Mouse (Mus musculus): Measurements from ENCODE around the gene Gtf2ird1. TPM values are rescaled to one million over a fixed set of nuclear protein-coding genes. Genes with fewer than 3 reads are reported as not detected.
"Not testable (repeated sequence)": the region's sequence is repeated elsewhere in the genome, so short reads cannot be mapped to it uniquely, and the experiment has no call there.

Gtf2ird1 gene
- polyA plus RNA-seq, 1 experiment from 2014 or later, result 84.4 TPM

- Histone ChIP-seq H3K27ac (no peak overlapping the region), H3K9ac (no peak overlapping the region), H3K36me3 (peaks cover under 1% of the 10 kb centered on the region; the same call in 1 of the 2 replicates), H3K4me1 (replicated peaks) (peaks cover 20% of the 10 kb centered on the region), H3K27me3 (replicated peaks) (no peaks in the 10 kb centered on the region), H3K4me2 (replicated peaks) (no peak overlapping the region), H3K9me3 (no peaks in the 10 kb centered on the region), H3K4me3 (replicated peaks) (no peak overlapping the region)
- 98% methylated on average over 2 of the region's 2 CpGs for WGBS
- ATAC-seq, result no peak
Observed at GRCm38 (mm10) chr5:134457371-134457770, 855 bp upstream of the Gtf2ird1 start.

- Histone ChIP-seq H3K9me3 (no peaks in the 10 kb centered on the region), H3K9ac (peak overlapping the region; percentile 86), H3K4me1 (replicated peaks) (peaks cover 20% of the 10 kb centered on the region), H3K27me3 (replicated peaks) (no peaks in the 10 kb centered on the region), H3K36me3 (peaks cover 9% of the 10 kb centered on the region), H3K27ac (peak overlapping the region; percentile 86), H3K4me2 (replicated peaks) (peak overlapping the region; percentile 77), H3K4me3 (replicated peaks) (peak overlapping the region; percentile 72)
- under 1% methylated on average over 17 of the region's 17 CpGs for WGBS
- peak; percentile 71 for ATAC-seq
Observed at GRCm38 (mm10) chr5:134455914-134456423, 547 bp downstream of the Gtf2ird1 start.

GRCm38 (mm10) chr5:134455186-134455895 is 1.2 kb downstream of the Gtf2ird1 start:
- Histone ChIP-seq H3K9ac (peak overlapping the region; percentile 86), H3K4me2 (replicated peaks) (peak overlapping the region; percentile 77), H3K4me1 (replicated peaks) (peaks cover 20% of the 10 kb centered on the region), H3K27me3 (replicated peaks) (no peaks in the 10 kb centered on the region), H3K9me3 (no peaks in the 10 kb centered on the region), H3K27ac (peak overlapping the region; percentile 86), H3K4me3 (replicated peaks) (peak overlapping the region; percentile 72), H3K36me3 (peaks cover 9% of the 10 kb centered on the region)
- peak; percentile 53 for ATAC-seq
- WGBS, result 1% methylated on average over 21 of the region's 21 CpGs

- peaks cover 20% of the 10 kb centered on the region for H3K4me1 ChIP-seq (replicated peaks)
- WGBS, result 11% methylated on average over 9 of the region's 9 CpGs
- 0 out of 2 replicates have a peak, but pooled peaks have one; percentile 24 for ATAC-seq
Observed at GRCm38 (mm10) chr5:134454421-134454820, 2.1 kb downstream of the Gtf2ird1 start.

GRCm38 (mm10) chr5:134453577-134453976 is 2.9 kb downstream of the Gtf2ird1 start:
- 20% methylated on average over 1 of the region's 1 CpGs for WGBS
- H3K36me3 ChIP-seq, result peaks cover 9% of the 10 kb centered on the region
- H3K27ac ChIP-seq, result no peak overlapping the region
- no peak overlapping the region for H3K9ac ChIP-seq
- peaks cover 20% of the 10 kb centered on the region for H3K4me1 ChIP-seq (replicated peaks)
- no peak overlapping the region for H3K4me3 ChIP-seq (replicated peaks)
- H3K27me3 ChIP-seq (replicated peaks), result no peaks in the 10 kb centered on the region
- no peaks in the 10 kb centered on the region for H3K9me3 ChIP-seq
- H3K4me2 ChIP-seq (replicated peaks), result peak overlapping the region; percentile 77; the same call in 1 of the 2 replicates
- no peak for ATAC-seq

More at GRCm38 (mm10) chr5:134454421-134454820, 2.1 kb downstream of the Gtf2ird1 start:
- peak overlapping the region; percentile 72 for H3K4me3 ChIP-seq (replicated peaks)
- H3K4me2 ChIP-seq (replicated peaks), result peak overlapping the region; percentile 77
- peaks cover 9% of the 10 kb centered on the region for H3K36me3 ChIP-seq
- H3K27ac ChIP-seq, result peak overlapping the region; percentile 86
- no peaks in the 10 kb centered on the region for H3K27me3 ChIP-seq (replicated peaks)
- H3K9me3 ChIP-seq, result no peaks in the 10 kb centered on the region
- peak overlapping the region; percentile 86 for H3K9ac ChIP-seq

GRCm38 (mm10) chr5:134446755-134447154 is 9.8 kb downstream of the Gtf2ird1 start:
- not testable (repeated sequence) for H3K36me3 ChIP-seq; ATAC-seq; H3K9me3 ChIP-seq; H3K27me3 ChIP-seq (replicated peaks); H3K4me2 ChIP-seq (replicated peaks); H3K9ac ChIP-seq; H3K27ac ChIP-seq; H3K4me3 ChIP-seq (replicated peaks)
- peaks cover 22% of the 10 kb centered on the region for H3K4me1 ChIP-seq (replicated peaks)
- WGBS, result 83% methylated on average over 4 of the region's 4 CpGs

- Histone ChIP-seq H3K36me3 (no peaks in the 10 kb centered on the region), H3K9ac (peak overlapping the region; percentile 29), H3K4me3 (replicated peaks) (no peak overlapping the region), H3K4me2 (replicated peaks) (peak overlapping the region; percentile 38), H3K27me3 (replicated peaks) (no peaks in the 10 kb centered on the region), H3K4me1 (replicated peaks) (peaks cover 22% of the 10 kb centered on the region), H3K27ac (peak overlapping the region; percentile 59), H3K9me3 (no peaks in the 10 kb centered on the region)
- WGBS, result 13% methylated on average over 10 of the region's 10 CpGs
- peak; percentile 30; the same call in 1 of the 2 replicates for ATAC-seq
Observed at GRCm38 (mm10) chr5:134445895-134446294, 10.6 kb downstream of the Gtf2ird1 start.

GRCm38 (mm10) chr5:134445208-134445831 is 11.2 kb downstream of the Gtf2ird1 start:
- no peak overlapping the region for H3K4me3 ChIP-seq (replicated peaks)
- H3K36me3 ChIP-seq, result no peaks in the 10 kb centered on the region
- peak overlapping the region; percentile 38; the same call in 1 of the 2 replicates for H3K4me2 ChIP-seq (replicated peaks)
- 30% methylated on average over 10 of the region's 10 CpGs for WGBS
- H3K27me3 ChIP-seq (replicated peaks), result no peaks in the 10 kb centered on the region
- H3K4me1 ChIP-seq (replicated peaks), result peaks cover 26% of the 10 kb centered on the region
- H3K9ac ChIP-seq, result no peak overlapping the region
- peak overlapping the region; percentile 59 for H3K27ac ChIP-seq
- ATAC-seq, result peak; percentile 21; the same call in 1 of the 2 replicates
- H3K9me3 ChIP-seq, result no peaks in the 10 kb centered on the region

GRCm38 (mm10) chr5:134444473-134444872 is 12.0 kb downstream of the Gtf2ird1 start:
- WGBS, result 74% methylated on average over 7 of the region's 7 CpGs
- no peak overlapping the region for H3K9ac ChIP-seq
- no peak overlapping the region for H3K4me3 ChIP-seq (replicated peaks)
- ATAC-seq, result peak; percentile 66
- no peaks in the 10 kb centered on the region for H3K9me3 ChIP-seq
- peak overlapping the region; percentile 59 for H3K27ac ChIP-seq
- no peaks in the 10 kb centered on the region for H3K27me3 ChIP-seq (replicated peaks)
- H3K36me3 ChIP-seq, result peaks cover 2% of the 10 kb centered on the region; the same call in 1 of the 2 replicates
- peaks cover 33% of the 10 kb centered on the region for H3K4me1 ChIP-seq (replicated peaks)
- H3K4me2 ChIP-seq (replicated peaks), result peak overlapping the region; percentile 31

- H3K9me3 ChIP-seq, result no peaks in the 10 kb centered on the region
- no peak overlapping the region for H3K4me3 ChIP-seq (replicated peaks)
- H3K4me2 ChIP-seq (replicated peaks), result no peak overlapping the region
- no peak overlapping the region for H3K27ac ChIP-seq
- ATAC-seq, result no peak
- no peak overlapping the region for H3K9ac ChIP-seq
- peaks cover 49% of the 10 kb centered on the region for H3K4me1 ChIP-seq (replicated peaks)
- WGBS, result 91% methylated on average over 3 of the region's 3 CpGs
- peaks cover 3% of the 10 kb centered on the region; the same call in 1 of the 2 replicates for H3K36me3 ChIP-seq
- no peaks in the 10 kb centered on the region for H3K27me3 ChIP-seq (replicated peaks)
Observed at GRCm38 (mm10) chr5:134442066-134442465, 14.4 kb downstream of the Gtf2ird1 start.

GRCm38 (mm10) chr5:134441105-134441504 is 15.4 kb downstream of the Gtf2ird1 start:
- Histone ChIP-seq H3K27me3 (replicated peaks) (no peaks in the 10 kb centered on the region), H3K4me1 (replicated peaks) (peaks cover 53% of the 10 kb centered on the region), H3K9me3 (no peaks in the 10 kb centered on the region), H3K4me2 (replicated peaks) (no peak overlapping the region), H3K9ac (no peak overlapping the region), H3K4me3 (replicated peaks) (no peak overlapping the region), H3K36me3 (peaks cover 3% of the 10 kb centered on the region; the same call in 1 of the 2 replicates), H3K27ac (no peak overlapping the region)
- WGBS, result 60% methylated on average over 3 of the region's 3 CpGs
- ATAC-seq, result no peak

GRCm38 (mm10) chr5:134440098-134440497 is 16.4 kb downstream of the Gtf2ird1 start:
- peak; percentile 40; the same call in 1 of the 2 replicates for ATAC-seq
- Histone ChIP-seq H3K4me2 (replicated peaks) (no peak overlapping the region), H3K27ac (peak overlapping the region; percentile 42; the same call in 1 of the 2 replicates), H3K36me3 (peaks cover 3% of the 10 kb centered on the region; the same call in 1 of the 2 replicates), H3K4me3 (replicated peaks) (no peak overlapping the region), H3K4me1 (replicated peaks) (peaks cover 49% of the 10 kb centered on the region), H3K9me3 (no peaks in the 10 kb centered on the region), H3K9ac (no peak overlapping the region), H3K27me3 (replicated peaks) (no peaks in the 10 kb centered on the region)
- WGBS, result 47% methylated on average over 12 of the region's 12 CpGs

All from intestine, embryonic 15.5 days (tissue).